Mouse (Mus musculus): ENCODE data around the gene Spx. TPM values are rescaled to one million over a fixed set of nuclear protein-coding genes. Genes with fewer than 3 reads are reported as not detected.
A peak's percentile ranks its signal among the peaks of the same experiment; 100 is the strongest.

Gene Spx
- polyA plus RNA-seq, 1 experiment from 2014 or later = 1.7 TPM

DNA sequence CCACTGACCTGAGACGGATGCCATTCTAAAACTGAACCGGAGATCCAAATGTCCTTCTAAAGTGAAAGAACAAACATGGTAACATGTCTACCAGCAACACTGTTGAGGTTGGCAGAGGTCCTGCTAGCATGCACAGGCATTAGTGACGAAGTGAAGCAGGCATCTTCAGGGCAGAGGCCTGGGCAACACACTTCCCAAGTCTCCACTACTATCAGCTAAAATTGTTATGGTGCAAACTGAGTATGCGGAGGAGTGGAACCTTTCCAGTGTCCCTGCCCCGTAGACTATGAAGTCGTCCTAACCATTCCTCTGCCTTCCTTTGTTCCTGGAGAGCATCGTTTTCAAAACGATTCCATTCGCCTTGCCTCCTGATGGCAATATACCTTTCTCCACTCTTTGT is 28.7 kb upstream of the Spx start:
- ATAC-seq (ENCODE audit: low FRiP score) (no peak), DNase-seq (ENCODE audit: low spot score) (no peak)
- no peaks in the 10 kb centered on the region for H3K27me3 ChIP-seq (ENCODE audit: control insufficient read depth, insufficient read depth, low read length)
- WGBS = 94% methylated on average over 9 of the region's 9 CpGs
- H3K9me3 ChIP-seq (ENCODE audit: control insufficient read depth, low read length) = no peaks in the 10 kb centered on the region
- no peak overlapping the region for H3K4me2 ChIP-seq (replicated peaks)
- H3K4me3 ChIP-seq (replicated peaks; ENCODE audit: low read length) = no peak overlapping the region
- H3K27ac ChIP-seq = no peak overlapping the region
- H3K9ac ChIP-seq = no peak overlapping the region
- no peaks in the 10 kb centered on the region for H3K36me3 ChIP-seq (replicated peaks; ENCODE audit: control insufficient read depth, insufficient read depth)
- peaks cover 8% of the 10 kb centered on the region for H3K4me1 ChIP-seq (replicated peaks; ENCODE audit: control insufficient read depth, insufficient read depth, low read length)

GRCm38 (mm10) chr6:142386285-142387010 is 26.8 kb upstream of the Spx start:
- DNase-seq (ENCODE audit: low spot score) = no peak
- peak; percentile 87 for ATAC-seq (ENCODE audit: low FRiP score)
- Histone ChIP-seq H3K4me3 (replicated peaks; ENCODE audit: low read length) (peak overlapping the region; percentile 100), H3K4me2 (replicated peaks) (peak overlapping the region; percentile 83), H3K4me1 (replicated peaks; ENCODE audit: control insufficient read depth, insufficient read depth, low read length) (peaks cover 8% of the 10 kb centered on the region), H3K36me3 (replicated peaks; ENCODE audit: control insufficient read depth, insufficient read depth) (no peaks in the 10 kb centered on the region), H3K27me3 (ENCODE audit: control insufficient read depth, insufficient read depth, low read length) (no peaks in the 10 kb centered on the region), H3K9ac (peak overlapping the region; percentile 59), H3K27ac (no peak overlapping the region), H3K9me3 (ENCODE audit: control insufficient read depth, low read length) (no peaks in the 10 kb centered on the region)
- 7% methylated on average over 31 of the region's 31 CpGs for WGBS

- Histone ChIP-seq H3K36me3 (replicated peaks; ENCODE audit: control insufficient read depth, insufficient read depth) (no peaks in the 10 kb centered on the region), H3K27me3 (ENCODE audit: control insufficient read depth, insufficient read depth, low read length) (no peaks in the 10 kb centered on the region), H3K27ac (0 out of 2 replicates have a peak within 1 kb of the TSS, but pooled peaks have one; percentile 38), H3K4me1 (replicated peaks; ENCODE audit: control insufficient read depth, insufficient read depth, low read length) (peaks cover 8% of the 10 kb centered on the region), H3K9ac (peak within 1 kb of the TSS; percentile 87), H3K4me3 (replicated peaks; ENCODE audit: low read length) (peak within 1 kb of the TSS; percentile 100), H3K4me2 (replicated peaks) (peak within 1 kb of the TSS; percentile 88), H3K9me3 (ENCODE audit: control insufficient read depth, low read length) (no peaks in the 10 kb centered on the region)
- ATAC-seq (ENCODE audit: low FRiP score) (peak; percentile 100), DNase-seq (ENCODE audit: low spot score) (peak; percentile 98)
- under 1% methylated on average over 79 of the region's 87 CpGs for WGBS
Measured at GRCm38 (mm10) chr6:142387011-142387754, 26.1 kb upstream of the Spx start, which contains the start of the genes Recql and Golt1b. Gene Recql, minus strand, starts transcription at chr6:142387087. Gene Golt1b, plus strand, starts transcription at chr6:142387221.

GRCm38 (mm10) chr6:142387755-142388271 is 25.4 kb upstream of the Spx start:
- DNase-seq (ENCODE audit: low spot score) (no peak), ATAC-seq (ENCODE audit: low FRiP score) (no peak)
- no peaks in the 10 kb centered on the region for H3K27me3 ChIP-seq (ENCODE audit: control insufficient read depth, insufficient read depth, low read length)
- H3K4me3 ChIP-seq (replicated peaks; ENCODE audit: low read length) = peak overlapping the region; percentile 100
- H3K27ac ChIP-seq = no peak overlapping the region
- no peaks in the 10 kb centered on the region for H3K9me3 ChIP-seq (ENCODE audit: control insufficient read depth, low read length)
- H3K9ac ChIP-seq = peak overlapping the region; percentile 87
- no peaks in the 10 kb centered on the region; the same call in 1 of the 2 replicates for H3K36me3 ChIP-seq (replicated peaks; ENCODE audit: control insufficient read depth, insufficient read depth)
- WGBS = 20% methylated on average over 8 of the region's 8 CpGs
- peaks cover 8% of the 10 kb centered on the region for H3K4me1 ChIP-seq (replicated peaks; ENCODE audit: control insufficient read depth, insufficient read depth, low read length)
- peak overlapping the region; percentile 88 for H3K4me2 ChIP-seq (replicated peaks)

DNA sequence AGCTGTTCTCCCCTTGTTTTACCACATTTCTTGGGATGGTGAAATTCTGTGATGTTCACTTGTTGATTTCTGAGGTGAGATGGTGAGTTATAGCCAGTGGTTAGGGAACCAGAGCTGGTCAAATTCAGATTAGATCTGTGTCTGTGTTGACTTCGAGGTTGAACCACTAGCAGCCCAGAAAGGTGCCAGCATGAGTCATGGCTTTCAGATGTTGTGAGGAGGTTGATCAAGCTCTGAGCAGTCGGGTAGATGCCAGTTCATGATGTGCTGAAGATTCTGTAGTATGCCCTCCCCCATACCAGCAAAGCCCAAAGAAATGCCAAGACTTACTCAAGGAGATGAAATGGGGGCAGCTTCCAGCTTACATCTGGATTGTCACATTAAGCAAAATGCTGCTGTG is 24.1 kb upstream of the Spx start:
- Histone ChIP-seq H3K4me1 (replicated peaks; ENCODE audit: control insufficient read depth, insufficient read depth, low read length) (peaks cover 8% of the 10 kb centered on the region), H3K4me3 (replicated peaks; ENCODE audit: low read length) (no peak overlapping the region), H3K9ac (no peak overlapping the region), H3K27ac (no peak overlapping the region), H3K36me3 (replicated peaks; ENCODE audit: control insufficient read depth, insufficient read depth) (peaks cover 10% of the 10 kb centered on the region), H3K4me2 (replicated peaks) (no peak overlapping the region), H3K27me3 (ENCODE audit: control insufficient read depth, insufficient read depth, low read length) (no peaks in the 10 kb centered on the region), H3K9me3 (ENCODE audit: control insufficient read depth, low read length) (no peaks in the 10 kb centered on the region)
- ATAC-seq (ENCODE audit: low FRiP score) = no peak
- DNase-seq (ENCODE audit: low spot score) = no peak
- WGBS = 86% methylated on average over 2 of the region's 2 CpGs

DNA sequence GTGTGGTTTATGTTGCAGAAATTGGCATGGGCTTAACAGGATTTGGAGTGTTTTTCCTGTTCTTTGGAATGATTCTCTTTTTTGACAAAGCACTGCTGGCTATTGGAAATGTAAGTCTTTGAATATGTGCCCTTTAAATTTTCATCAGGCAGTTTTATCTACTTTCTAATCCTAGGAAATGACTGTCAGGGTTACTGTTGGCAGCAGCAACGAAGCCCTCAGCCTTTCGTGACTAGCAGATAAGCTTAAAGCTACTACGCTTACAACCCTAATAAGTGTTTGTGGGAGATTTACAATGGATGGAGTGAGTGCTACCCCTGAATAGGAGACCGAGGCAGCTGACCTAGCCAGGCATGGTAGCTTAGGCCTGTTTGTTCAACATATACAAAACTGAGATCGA is 20.9 kb upstream of the Spx start:
- ATAC-seq (ENCODE audit: low FRiP score) (no peak), DNase-seq (ENCODE audit: low spot score) (no peak)
- no peak overlapping the region for H3K4me2 ChIP-seq (replicated peaks)
- H3K36me3 ChIP-seq (replicated peaks; ENCODE audit: control insufficient read depth, insufficient read depth) = peaks cover 36% of the 10 kb centered on the region
- no peak overlapping the region for H3K9ac ChIP-seq
- H3K4me3 ChIP-seq (replicated peaks; ENCODE audit: low read length) = no peak overlapping the region
- no peak overlapping the region for H3K27ac ChIP-seq
- H3K27me3 ChIP-seq (ENCODE audit: control insufficient read depth, insufficient read depth, low read length) = no peaks in the 10 kb centered on the region
- 95% methylated on average over 5 of the region's 5 CpGs for WGBS
- H3K9me3 ChIP-seq (ENCODE audit: control insufficient read depth, low read length) = no peaks in the 10 kb centered on the region
- H3K4me1 ChIP-seq (replicated peaks; ENCODE audit: control insufficient read depth, insufficient read depth, low read length) = peaks cover 4% of the 10 kb centered on the region; the same call in 1 of the 2 replicates

GRCm38 (mm10) chr6:142394669-142395068 is 18.6 kb upstream of the Spx start:
- H3K27ac ChIP-seq = no peak overlapping the region
- peaks cover 36% of the 10 kb centered on the region for H3K36me3 ChIP-seq (replicated peaks; ENCODE audit: control insufficient read depth, insufficient read depth)
- no peak overlapping the region for H3K4me2 ChIP-seq (replicated peaks)
- H3K4me3 ChIP-seq (replicated peaks; ENCODE audit: low read length) = no peak overlapping the region
- no peaks in the 10 kb centered on the region for H3K27me3 ChIP-seq (ENCODE audit: control insufficient read depth, insufficient read depth, low read length)
- no peak overlapping the region for H3K9ac ChIP-seq
- ATAC-seq (ENCODE audit: low FRiP score) (no peak), DNase-seq (ENCODE audit: low spot score) (no peak)
- H3K4me1 ChIP-seq (replicated peaks; ENCODE audit: control insufficient read depth, insufficient read depth, low read length) = no peaks in the 10 kb centered on the region
- H3K9me3 ChIP-seq (ENCODE audit: control insufficient read depth, low read length) = no peaks in the 10 kb centered on the region
- 95% methylated on average over 5 of the region's 5 CpGs for WGBS

GRCm38 (mm10) chr6:142395756-142396155 is 17.5 kb upstream of the Spx start:
- Histone ChIP-seq H3K27me3 (ENCODE audit: control insufficient read depth, insufficient read depth, low read length) (no peaks in the 10 kb centered on the region), H3K4me3 (replicated peaks; ENCODE audit: low read length) (no peak overlapping the region), H3K9ac (no peak overlapping the region), H3K4me2 (replicated peaks) (no peak overlapping the region), H3K4me1 (replicated peaks; ENCODE audit: control insufficient read depth, insufficient read depth, low read length) (no peaks in the 10 kb centered on the region), H3K36me3 (replicated peaks; ENCODE audit: control insufficient read depth, insufficient read depth) (peaks cover 42% of the 10 kb centered on the region), H3K9me3 (ENCODE audit: control insufficient read depth, low read length) (no peaks in the 10 kb centered on the region), H3K27ac (no peak overlapping the region)
- WGBS = 92% methylated on average over 6 of the region's 6 CpGs
- DNase-seq (ENCODE audit: low spot score) (no peak), ATAC-seq (ENCODE audit: low FRiP score) (no peak)

GRCm38 (mm10) chr6:142411140-142411539 is 2.1 kb upstream of the Spx start:
- DNase-seq (ENCODE audit: low spot score) (no peak), ATAC-seq (ENCODE audit: low FRiP score) (peak; percentile 51; the same call in 1 of the 2 replicates)
- peaks cover 34% of the 10 kb centered on the region for H3K27me3 ChIP-seq (ENCODE audit: control insufficient read depth, insufficient read depth, low read length)
- H3K4me3 ChIP-seq (replicated peaks; ENCODE audit: low read length) = no peak overlapping the region
- 26% methylated on average over 1 of the region's 1 CpGs for WGBS
- no peak overlapping the region for H3K9ac ChIP-seq
- peaks cover 4% of the 10 kb centered on the region; the same call in 1 of the 2 replicates for H3K4me1 ChIP-seq (replicated peaks; ENCODE audit: control insufficient read depth, insufficient read depth, low read length)
- no peaks in the 10 kb centered on the region for H3K36me3 ChIP-seq (replicated peaks; ENCODE audit: control insufficient read depth, insufficient read depth)
- H3K9me3 ChIP-seq (ENCODE audit: control insufficient read depth, low read length) = no peaks in the 10 kb centered on the region
- H3K27ac ChIP-seq = no peak overlapping the region
- no peak overlapping the region for H3K4me2 ChIP-seq (replicated peaks)
